Mouse (Mus musculus) stomach, embryonic 16.5 days (tissue): ENCODE data around the gene Cars. TPM values are rescaled to one million over a fixed set of nuclear protein-coding genes. Genes with fewer than 3 reads are reported as not detected.
A peak's percentile ranks its signal among the peaks of the same experiment; 100 is the strongest.

Source experiments
- ATAC-seq: fragments of 200-750 bp; cut with Nextera tagmentation; 2 replicates; pipeline ENCODE4 v1.8.0; 2017; ENCODE audit warnings: moderate number of reproducible peaks, moderate TSS enrichment; ENCODE audit not compliant: insufficient read depth, low FRiP score
- H3K27ac ChIP-seq: fragments of 300-500 bp; sonication (generic); 2 replicates; pipeline ENCODE4 v1.5.1; 2014; ENCODE audit warnings: low read length
- H3K27me3 ChIP-seq: fragments of 300-500 bp; sonication (generic); 2 replicates; pipeline ENCODE4 v1.6.1; 2014; ENCODE audit warnings: low read length, control low read depth, mixed read lengths; ENCODE audit not compliant: control insufficient read depth, insufficient read depth
- H3K36me3 ChIP-seq: fragments of 300-500 bp; sonication (generic); 2 replicates; pipeline ENCODE4 v1.6.1; 2014; ENCODE audit warnings: low read length; ENCODE audit not compliant: control insufficient read depth, insufficient read depth
- H3K4me1 ChIP-seq: fragments of 300-500 bp; sonication (generic); 2 replicates; pipeline ENCODE4 v1.6.1; 2014; ENCODE audit warnings: low read length, control low read depth, mixed read lengths; ENCODE audit not compliant: control insufficient read depth, insufficient read depth
- H3K4me2 ChIP-seq: fragments of 300-500 bp; sonication (generic); 2 replicates; pipeline ENCODE4 v1.6.1; 2014; ENCODE audit warnings: low read depth, low read length, mixed read lengths
- H3K4me3 ChIP-seq: fragments of 300-500 bp; sonication (generic); replicated peaks from 2 replicates; pipeline ENCODE4 v1.5.1; 2014; ENCODE audit warnings: mild to moderate bottlenecking, low read length
- H3K9ac ChIP-seq: fragments of 300-500 bp; sonication (generic); 2 replicates; pipeline ENCODE4 v1.6.1; 2014; ENCODE audit warnings: low read length
- H3K9me3 ChIP-seq: fragments of 300-500 bp; sonication (generic); replicated peaks from 2 replicates; pipeline ENCODE4 v1.6.1; 2016; ENCODE audit warnings: low read length, control low read depth; ENCODE audit not compliant: control insufficient read depth
- WGBS: fragments of 180-500 bp; shearing (Covaris S2); extraction: QIAGEN DNeasy Blood & Tissue Kit; methylation state at CpG from one replicate; pipeline ENCODE4 v1.1.7; 2014; 5-methylcytosine and 5-hydroxymethylcytosine counted together
- polyA plus RNA-seq: library from polyadenylated mRNA; unstranded; fragments of >200 nt; fragmentation: Nextera tagmentation; extraction: Ambion mirVana; gene quantifications from 2 replicates; pipeline ENCODE4 v1.2.1, GENCODE M21; 2015

Gene Cars
- polyA plus RNA-seq, 1 experiment from 2014 or later, result 72.8 TPM

GRCm38 (mm10) chr7:143565015-143565647 lies 34.8 kb downstream of the Cars start:
- Histone ChIP-seq H3K4me1 (no peaks in the 10 kb centered on the region), H3K4me2 (no peak overlapping the region), H3K27me3 (no peaks in the 10 kb centered on the region), H3K9me3 (no peaks in the 10 kb centered on the region), H3K4me3 (no peak overlapping the region), H3K27ac (no peak overlapping the region), H3K36me3 (peaks cover 36% of the 10 kb centered on the region), H3K9ac (no peak overlapping the region)
- WGBS, result 87% methylated on average over 6 of the region's 6 CpGs
- no peak for ATAC-seq

DNA sequence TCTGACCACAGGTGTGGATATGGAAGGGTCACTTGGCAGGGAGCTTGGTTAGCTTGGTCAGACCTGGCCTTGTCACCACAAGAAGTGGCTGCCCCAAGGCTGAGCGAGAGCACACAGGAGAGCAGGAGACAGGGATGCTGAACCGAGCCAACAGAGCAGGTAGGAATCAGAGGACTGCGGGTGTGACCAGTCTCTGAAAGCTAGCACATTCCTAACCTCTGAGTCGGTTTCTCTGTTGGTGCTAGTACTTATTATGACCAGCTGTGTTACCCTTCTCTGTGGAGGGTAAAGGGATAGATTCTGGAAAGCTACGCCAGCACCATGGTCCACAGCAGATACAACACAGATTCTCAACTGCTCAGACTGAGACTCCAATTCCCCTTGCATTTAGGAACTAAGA lies 36.1 kb downstream of the Cars start:
- Histone ChIP-seq H3K27ac (no peak overlapping the region), H3K4me3 (no peak overlapping the region), H3K36me3 (peaks cover 28% of the 10 kb centered on the region), H3K9ac (no peak overlapping the region), H3K4me2 (no peak overlapping the region), H3K27me3 (no peaks in the 10 kb centered on the region), H3K4me1 (no peaks in the 10 kb centered on the region), H3K9me3 (no peaks in the 10 kb centered on the region)
- no peak for ATAC-seq
- WGBS, result 84% methylated on average over 5 of the region's 5 CpGs

GRCm38 (mm10) chr7:143557616-143558015 lies 42.3 kb downstream of the Cars start:
- Histone ChIP-seq H3K9ac (no peak overlapping the region), H3K27me3 (no peaks in the 10 kb centered on the region), H3K4me1 (no peaks in the 10 kb centered on the region), H3K36me3 (peaks cover 19% of the 10 kb centered on the region), H3K9me3 (no peaks in the 10 kb centered on the region), H3K4me3 (no peak overlapping the region), H3K4me2 (no peak overlapping the region), H3K27ac (no peak overlapping the region)
- 94% methylated on average over 7 of the region's 7 CpGs for WGBS
- no peak for ATAC-seq

DNA sequence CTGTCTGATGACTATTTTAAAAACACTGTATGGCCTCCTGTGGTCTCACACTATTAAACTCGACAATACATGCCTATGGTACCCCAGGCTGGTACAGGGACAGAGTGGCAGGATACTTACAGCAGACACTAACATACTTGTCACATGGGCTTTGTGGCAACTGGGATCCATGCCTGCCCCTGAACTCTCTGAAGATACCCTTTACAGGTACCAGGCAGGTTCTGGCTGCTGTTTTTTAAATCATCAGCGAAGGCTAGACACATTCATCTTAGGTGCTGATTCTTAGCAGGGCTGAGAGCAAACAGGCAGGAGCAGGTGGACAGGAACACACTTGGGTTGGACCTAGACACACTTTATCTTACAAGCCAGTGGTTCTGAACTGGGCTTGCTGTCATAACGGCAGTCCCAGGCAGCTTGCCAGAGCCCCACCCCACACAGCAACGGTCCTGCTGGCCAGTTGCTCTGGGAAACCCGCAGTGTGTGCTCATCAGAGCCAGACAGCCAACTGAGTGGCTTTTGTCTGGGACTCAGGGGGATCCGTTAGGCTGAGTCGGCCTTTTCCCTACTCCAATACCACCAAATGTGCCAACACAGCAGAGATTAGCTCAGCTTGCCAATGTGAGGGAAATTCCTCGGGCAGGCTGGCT lies 42.8 kb downstream of the Cars start:
- Histone ChIP-seq H3K9me3 (no peaks in the 10 kb centered on the region), H3K4me2 (no peak overlapping the region), H3K9ac (no peak overlapping the region), H3K4me1 (no peaks in the 10 kb centered on the region), H3K4me3 (no peak overlapping the region), H3K27me3 (no peaks in the 10 kb centered on the region), H3K36me3 (peaks cover 17% of the 10 kb centered on the region), H3K27ac (no peak overlapping the region)
- no peak for ATAC-seq
- 76% methylated on average over 8 of the region's 8 CpGs for WGBS

DNA sequence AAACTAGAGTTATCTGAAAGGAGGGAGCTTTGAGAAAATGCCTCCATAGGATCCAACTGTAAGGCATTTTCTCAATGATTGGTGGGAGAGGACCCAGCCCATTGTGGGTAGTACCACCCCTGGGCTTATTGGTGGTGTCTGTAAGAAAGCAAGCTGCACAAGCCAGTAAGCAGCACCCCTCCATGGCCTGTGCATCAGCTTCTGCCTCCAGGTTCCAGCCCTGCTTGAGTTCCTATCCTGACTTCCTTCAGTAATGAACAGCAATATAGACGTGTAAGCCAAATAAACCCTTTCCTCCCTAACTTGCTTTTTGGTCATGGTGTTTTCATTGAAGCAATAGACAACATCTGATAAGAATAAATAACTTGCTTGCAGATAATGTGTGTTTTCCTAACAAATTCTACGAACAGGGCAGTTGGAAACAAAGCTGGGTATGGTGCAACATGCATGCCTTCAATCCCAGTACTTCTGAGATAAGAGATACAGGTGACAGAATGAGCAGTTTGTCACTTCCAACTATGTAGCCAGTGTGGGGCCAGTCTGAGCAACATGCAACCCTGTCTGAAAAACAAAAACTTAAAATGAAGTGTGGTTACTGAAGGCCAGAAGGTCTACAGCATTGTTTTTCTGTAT lies 50.2 kb downstream of the Cars start:
- Histone ChIP-seq H3K27me3 (no peaks in the 10 kb centered on the region), H3K4me2 (peak overlapping the region; percentile 90), H3K27ac (peak overlapping the region; percentile 93), H3K4me1 (peaks cover 24% of the 10 kb centered on the region), H3K36me3 (no peaks in the 10 kb centered on the region), H3K9me3 (no peaks in the 10 kb centered on the region), H3K9ac (peak overlapping the region; percentile 82), H3K4me3 (peak overlapping the region; percentile 99)
- ATAC-seq, result no peak
- 25% methylated on average over 2 of the region's 2 CpGs for WGBS

- Histone ChIP-seq H3K9ac (peak within 1 kb of the TSS; percentile 96), H3K27ac (peak within 1 kb of the TSS; percentile 97), H3K9me3 (no peaks in the 10 kb centered on the region), H3K4me2 (peak within 1 kb of the TSS; percentile 90), H3K4me1 (peaks cover 24% of the 10 kb centered on the region), H3K27me3 (no peaks in the 10 kb centered on the region), H3K4me3 (peak within 1 kb of the TSS; percentile 99), H3K36me3 (no peaks in the 10 kb centered on the region)
- 1% methylated on average over 43 of the region's 43 CpGs for WGBS
- ATAC-seq, result peak; percentile 100
These were observed 50.9 kb downstream of the Cars start, which contains the start of gene Nap1l4 for GRCm38 (mm10) chr7:143548976-143549457. TSS of gene Nap1l4 (minus strand) at chr7:143549106.

- peak; percentile 81 for ATAC-seq
- WGBS, result under 1% methylated on average over 62 of the region's 63 CpGs
These were observed 51.5 kb downstream of the Cars start for GRCm38 (mm10) chr7:143548231-143548961.

GRCm38 (mm10) chr7:143546554-143546953 lies 53.3 kb downstream of the Cars start:
- Histone ChIP-seq H3K9me3 (no peaks in the 10 kb centered on the region), H3K27ac (peak overlapping the region; percentile 11; the same call in 1 of the 2 replicates), H3K36me3 (no peaks in the 10 kb centered on the region), H3K9ac (no peak overlapping the region), H3K27me3 (no peaks in the 10 kb centered on the region), H3K4me2 (0 out of 2 replicates have a peak overlapping the region, but pooled peaks have one; percentile 29), H3K4me3 (0 out of 2 replicates have a peak overlapping the region, but pooled peaks have one; percentile 2), H3K4me1 (peaks cover 28% of the 10 kb centered on the region)
- 44% methylated on average over 2 of the region's 2 CpGs for WGBS
- ATAC-seq, result no peak

More at GRCm38 (mm10) chr7:143548231-143548961, 51.5 kb downstream of the Cars start:
- Histone ChIP-seq H3K4me3 (peak overlapping the region; percentile 99), H3K36me3 (no peaks in the 10 kb centered on the region), H3K9me3 (no peaks in the 10 kb centered on the region), H3K4me2 (peak overlapping the region; percentile 74), H3K27me3 (no peaks in the 10 kb centered on the region), H3K27ac (peak overlapping the region; percentile 97), H3K4me1 (peaks cover 28% of the 10 kb centered on the region), H3K9ac (peak overlapping the region; percentile 96)
